Mouse (Mus musculus): Measurements from ENCODE around the gene Sec24b. TPM values are rescaled to one million over a fixed set of nuclear protein-coding genes. Genes with fewer than 3 reads are reported as not detected.

Sec24b gene
- total and polyA plus RNA-seq, 3 experiments = 27.9 to 96.0 (median 64.9) TPM

DNA sequence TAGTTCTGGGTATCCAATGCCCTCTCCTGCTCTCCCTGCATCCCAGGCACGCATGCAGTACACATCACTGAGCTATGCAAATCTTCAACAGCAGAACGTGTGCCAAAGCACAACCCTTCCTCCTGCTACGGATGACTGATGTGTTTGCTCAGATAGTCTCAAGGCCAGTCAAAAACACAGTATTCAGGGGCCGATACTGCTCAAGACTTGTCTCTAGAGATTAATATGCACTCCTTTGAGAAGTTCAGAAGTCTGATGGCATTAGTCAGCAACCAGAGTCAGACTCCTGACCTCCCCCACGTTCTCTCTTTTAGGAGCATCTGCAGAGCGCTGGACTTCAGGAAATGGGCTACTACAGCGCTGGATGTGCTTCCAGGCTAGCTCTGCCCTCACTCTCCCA, 63.4 kb downstream of the Sec24b start:
- Histone ChIP-seq H3K4me1 (ENCODE audit: insufficient read depth, low read depth, low read length) (no peaks in the 10 kb centered on the region), H3K4me3 (ENCODE audit: low read depth, low read length) (no peak overlapping the region), H3K27me3 (ENCODE audit: insufficient read depth, low read length) (no peaks in the 10 kb centered on the region), H3K36me3 (replicated peaks) (peaks cover 92% of the 10 kb centered on the region), H3K9me3 (replicated peaks) (no peaks in the 10 kb centered on the region)
- ATAC-seq (ENCODE audit: extremely low read depth, insufficient number of reproducible peaks, low FRiP score, poor library complexity, severe bottlenecking) = no peak
- TF ChIP-seq GATA1 (IDR thresholded peaks at IDR 0.05; ENCODE audit: borderline replicate concordance, low read length) (no peak), TAL1 (conservative IDR thresholded peaks at IDR 0.05; ENCODE audit: low read depth, low read length) (no peak), GATA2 (IDR thresholded peaks at IDR 0.05; ENCODE audit: borderline replicate concordance, low read depth, low read length) (no peak), CTCF (IDR thresholded peaks at IDR 0.05; ENCODE audit: low read depth, low read length) (no peak)
- no peak for DNase-seq (ENCODE audit: low spot score)

DNA sequence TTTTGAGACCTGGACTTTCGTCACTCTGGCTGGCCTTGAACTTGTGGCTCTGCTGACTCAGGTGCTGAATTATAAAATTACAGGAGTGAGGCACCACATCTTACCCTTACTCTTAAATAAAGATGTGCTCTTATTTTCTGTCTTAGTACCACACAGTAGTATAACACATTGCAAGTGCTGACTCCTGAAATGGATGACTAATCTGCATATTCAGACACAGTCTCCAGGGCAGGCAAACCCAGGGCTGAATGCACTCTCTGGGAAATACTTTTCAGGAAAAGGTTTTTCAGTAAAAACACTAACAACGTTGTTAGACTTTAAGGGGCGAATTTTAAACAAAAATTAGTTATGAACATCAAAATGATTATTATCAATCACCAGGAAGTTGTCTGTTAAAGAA, 64.0 kb downstream of the Sec24b start:
- Histone ChIP-seq H3K4me3 (ENCODE audit: low read depth, low read length) (no peak overlapping the region), H3K9me3 (replicated peaks) (no peaks in the 10 kb centered on the region), H3K36me3 (replicated peaks) (peaks cover 92% of the 10 kb centered on the region), H3K27me3 (ENCODE audit: insufficient read depth, low read length) (no peaks in the 10 kb centered on the region), H3K4me1 (ENCODE audit: insufficient read depth, low read depth, low read length) (no peaks in the 10 kb centered on the region)
- DNase-seq (ENCODE audit: low spot score) (no peak), ATAC-seq (ENCODE audit: extremely low read depth, insufficient number of reproducible peaks, low FRiP score, poor library complexity, severe bottlenecking) (no peak)
- TF ChIP-seq GATA2 (IDR thresholded peaks at IDR 0.05; ENCODE audit: borderline replicate concordance, low read depth, low read length) (no peak), GATA1 (IDR thresholded peaks at IDR 0.05; ENCODE audit: borderline replicate concordance, low read length) (no peak), CTCF (IDR thresholded peaks at IDR 0.05; ENCODE audit: low read depth, low read length) (no peak), TAL1 (conservative IDR thresholded peaks at IDR 0.05; ENCODE audit: low read depth, low read length) (no peak), POLR2AphosphoS5 (IDR thresholded peaks at IDR 0.05; ENCODE audit: insufficient replicate concordance, low read depth, low read length) (no peak)

DNA sequence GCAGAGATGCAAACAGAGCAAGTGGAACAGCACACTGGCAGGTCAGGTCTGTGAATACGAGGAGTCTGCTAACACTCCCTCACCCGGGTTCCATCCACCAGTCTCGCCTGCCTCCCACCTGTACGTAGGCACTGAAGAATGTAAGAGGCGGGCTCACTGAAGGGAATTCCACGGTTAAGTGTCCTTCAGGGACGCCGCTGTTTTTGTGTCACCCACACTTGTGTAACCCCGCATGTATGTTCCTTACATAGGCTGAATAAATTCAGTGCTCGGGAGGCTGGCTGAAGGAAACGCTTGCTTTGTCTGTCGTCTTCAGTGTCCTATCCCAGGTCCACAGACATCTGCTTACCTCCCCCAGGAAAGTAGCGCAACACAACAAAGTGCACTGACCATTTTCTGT, 74.1 kb downstream of the Sec24b start:
- TF ChIP-seq TAL1 (conservative IDR thresholded peaks at IDR 0.05; ENCODE audit: low read depth, low read length) (no peak), POLR2AphosphoS5 (IDR thresholded peaks at IDR 0.05; ENCODE audit: insufficient replicate concordance, low read depth, low read length) (no peak), GATA1 (IDR thresholded peaks at IDR 0.05; ENCODE audit: borderline replicate concordance, low read length) (no peak), GATA2 (IDR thresholded peaks at IDR 0.05; ENCODE audit: borderline replicate concordance, low read depth, low read length) (no peak), CTCF (IDR thresholded peaks at IDR 0.05; ENCODE audit: low read depth, low read length) (no peak)
- H3K36me3 ChIP-seq (replicated peaks) = peaks cover 92% of the 10 kb centered on the region

DNA sequence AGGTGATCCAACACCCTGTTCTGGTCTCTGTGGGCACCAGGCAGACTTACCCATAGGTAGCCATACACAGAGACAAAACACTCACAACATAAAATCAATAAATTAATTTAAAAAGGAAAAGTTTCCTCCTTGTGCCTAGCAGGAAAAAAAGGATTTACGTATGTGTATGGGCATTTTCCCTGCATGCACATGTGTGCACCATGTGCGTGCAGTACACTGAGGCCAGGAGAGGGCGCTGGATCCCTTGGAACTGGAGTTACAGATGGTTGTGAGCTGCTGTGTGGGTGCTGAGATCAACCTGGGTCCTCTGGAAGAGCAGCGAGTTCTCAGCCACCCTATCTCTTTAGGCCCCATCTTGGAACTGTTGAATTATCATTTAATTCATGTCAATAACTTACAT, 76.0 kb downstream of the Sec24b start:
- Histone ChIP-seq H3K27me3 (ENCODE audit: insufficient read depth, low read length) (no peaks in the 10 kb centered on the region), H3K36me3 (replicated peaks) (peaks cover 84% of the 10 kb centered on the region), H3K4me3 (ENCODE audit: low read depth, low read length) (no peak overlapping the region), H3K9me3 (replicated peaks) (no peaks in the 10 kb centered on the region), H3K4me1 (ENCODE audit: insufficient read depth, low read depth, low read length) (no peaks in the 10 kb centered on the region)
- TF ChIP-seq POLR2AphosphoS5 (IDR thresholded peaks at IDR 0.05; ENCODE audit: insufficient replicate concordance, low read depth, low read length) (no peak), GATA2 (IDR thresholded peaks at IDR 0.05; ENCODE audit: borderline replicate concordance, low read depth, low read length) (no peak), TAL1 (conservative IDR thresholded peaks at IDR 0.05; ENCODE audit: low read depth, low read length) (no peak), CTCF (IDR thresholded peaks at IDR 0.05; ENCODE audit: low read depth, low read length) (no peak), GATA1 (IDR thresholded peaks at IDR 0.05; ENCODE audit: borderline replicate concordance, low read length) (no peak)
- DNase-seq (ENCODE audit: low spot score) (no peak), ATAC-seq (ENCODE audit: extremely low read depth, insufficient number of reproducible peaks, low FRiP score, poor library complexity, severe bottlenecking) (no peak)

More for the DNA sequence above, 74.1 kb downstream of the Sec24b start:
- H3K4me3 ChIP-seq (ENCODE audit: low read depth, low read length) = no peak overlapping the region
- DNase-seq (ENCODE audit: low spot score) = no peak
- no peaks in the 10 kb centered on the region for H3K4me1 ChIP-seq (ENCODE audit: insufficient read depth, low read depth, low read length)
- no peaks in the 10 kb centered on the region for H3K9me3 ChIP-seq (replicated peaks)
- no peaks in the 10 kb centered on the region for H3K27me3 ChIP-seq (ENCODE audit: insufficient read depth, low read length)
- ATAC-seq (ENCODE audit: extremely low read depth, insufficient number of reproducible peaks, low FRiP score, poor library complexity, severe bottlenecking) = no peak

DNA sequence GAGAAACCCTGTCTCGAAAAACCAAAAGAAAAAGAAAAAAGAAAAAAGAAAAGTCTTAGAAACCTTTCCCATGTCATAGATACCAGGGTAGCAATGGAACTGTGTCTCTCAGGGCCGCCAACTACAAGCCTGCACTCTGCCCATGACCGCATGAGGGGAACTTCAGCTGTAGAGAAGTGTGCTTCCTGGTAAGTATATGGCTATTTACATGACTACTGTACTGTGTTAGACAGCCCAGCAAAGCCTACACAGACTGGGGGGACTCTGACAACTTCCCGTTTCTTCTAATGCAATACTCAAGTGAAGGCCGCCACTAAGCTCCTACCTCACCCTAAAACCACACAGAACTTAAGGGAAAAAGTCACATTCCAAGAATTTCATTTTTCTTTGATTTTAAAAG, 76.6 kb downstream of the Sec24b start:
- TF ChIP-seq TAL1 (conservative IDR thresholded peaks at IDR 0.05; ENCODE audit: low read depth, low read length) (no peak), CTCF (IDR thresholded peaks at IDR 0.05; ENCODE audit: low read depth, low read length) (no peak), GATA1 (IDR thresholded peaks at IDR 0.05; ENCODE audit: borderline replicate concordance, low read length) (no peak), POLR2AphosphoS5 (IDR thresholded peaks at IDR 0.05; ENCODE audit: insufficient replicate concordance, low read depth, low read length) (no peak), GATA2 (IDR thresholded peaks at IDR 0.05; ENCODE audit: borderline replicate concordance, low read depth, low read length) (no peak)
- H3K4me1 ChIP-seq (ENCODE audit: insufficient read depth, low read depth, low read length) = no peaks in the 10 kb centered on the region
- H3K27me3 ChIP-seq (ENCODE audit: insufficient read depth, low read length) = no peaks in the 10 kb centered on the region
- H3K4me3 ChIP-seq (ENCODE audit: low read depth, low read length) = no peak overlapping the region
- H3K9me3 ChIP-seq (replicated peaks) = no peaks in the 10 kb centered on the region
- peaks cover 78% of the 10 kb centered on the region for H3K36me3 ChIP-seq (replicated peaks)
- ATAC-seq (ENCODE audit: extremely low read depth, insufficient number of reproducible peaks, low FRiP score, poor library complexity, severe bottlenecking) (no peak), DNase-seq (ENCODE audit: low spot score) (no peak)

DNA sequence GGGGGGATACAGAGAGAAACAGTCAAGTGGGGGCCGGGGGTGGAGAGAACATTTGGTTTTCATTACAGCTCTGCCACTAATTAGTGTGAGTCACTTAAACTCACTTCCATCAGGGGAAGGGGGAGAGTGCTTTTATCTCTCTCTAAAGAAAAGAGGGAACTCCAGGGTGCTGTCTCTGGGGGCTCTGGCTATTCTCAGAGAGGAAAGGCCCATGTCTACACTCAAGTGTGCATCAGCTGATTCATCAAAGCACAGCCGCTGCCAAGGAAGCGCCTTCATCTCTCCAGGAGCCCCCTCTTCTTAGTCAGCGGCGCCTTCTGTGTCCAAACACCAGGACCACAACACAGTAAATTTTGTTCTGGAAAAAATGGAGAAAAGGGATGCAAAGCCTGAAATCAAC, 79.1 kb downstream of the Sec24b start:
- Histone ChIP-seq H3K36me3 (replicated peaks) (peaks cover 53% of the 10 kb centered on the region), H3K4me1 (ENCODE audit: insufficient read depth, low read depth, low read length) (no peaks in the 10 kb centered on the region), H3K27me3 (ENCODE audit: insufficient read depth, low read length) (no peaks in the 10 kb centered on the region), H3K4me3 (ENCODE audit: low read depth, low read length) (no peak overlapping the region), H3K9me3 (replicated peaks) (no peaks in the 10 kb centered on the region)
- ATAC-seq (ENCODE audit: extremely low read depth, insufficient number of reproducible peaks, low FRiP score, poor library complexity, severe bottlenecking) (no peak), DNase-seq (ENCODE audit: low spot score) (no peak)
- TF ChIP-seq TAL1 (conservative IDR thresholded peaks at IDR 0.05; ENCODE audit: low read depth, low read length) (no peak), GATA2 (IDR thresholded peaks at IDR 0.05; ENCODE audit: borderline replicate concordance, low read depth, low read length) (no peak), GATA1 (IDR thresholded peaks at IDR 0.05; ENCODE audit: borderline replicate concordance, low read length) (no peak), CTCF (IDR thresholded peaks at IDR 0.05; ENCODE audit: low read depth, low read length) (no peak), POLR2AphosphoS5 (IDR thresholded peaks at IDR 0.05; ENCODE audit: insufficient replicate concordance, low read depth, low read length) (no peak)

All from G1E (cell line).